Mouse (Mus musculus) naive thymus-derived CD4-positive, alpha-beta T cell, adult 5 months (primary cell): ENCODE measurements around the gene Lime1. TPM values are rescaled to one million over a fixed set of nuclear protein-coding genes. Genes with fewer than 3 reads are reported as not detected.

Source experiments
- polyA plus RNA-seq: library from polyadenylated mRNA; unstranded; fragments of 100-300 nt; shearing (Covaris generic); gene quantifications from one replicate; pipeline ENCODE4 v1.2.1, GENCODE M21; 2017

The Lime1 gene
- polyA plus RNA-seq, result 242 TPM

DNA sequence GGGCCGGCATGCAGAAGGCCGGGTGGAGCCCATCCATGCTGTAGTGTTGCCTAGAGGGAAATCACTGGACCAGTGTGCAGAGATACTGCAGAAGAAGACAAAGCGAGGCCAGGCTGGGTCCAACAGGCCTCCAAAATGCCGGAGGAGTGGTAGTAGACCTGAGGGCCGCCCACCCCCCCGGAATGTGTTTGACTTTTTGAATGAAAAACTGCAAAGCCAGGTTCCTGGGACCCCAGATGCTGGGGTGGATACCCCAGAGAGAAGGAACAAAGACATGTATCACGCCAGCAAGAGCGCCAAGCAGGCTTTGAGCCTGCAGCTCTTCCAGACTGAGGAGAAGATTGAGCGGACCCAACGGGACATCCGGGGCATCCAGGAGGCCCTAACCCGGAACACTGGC is at the start of gene Lime1:
Gene Lime1, plus strand, starts transcription at position 301 of the 400 bp plus-strand sequence.

DNA sequence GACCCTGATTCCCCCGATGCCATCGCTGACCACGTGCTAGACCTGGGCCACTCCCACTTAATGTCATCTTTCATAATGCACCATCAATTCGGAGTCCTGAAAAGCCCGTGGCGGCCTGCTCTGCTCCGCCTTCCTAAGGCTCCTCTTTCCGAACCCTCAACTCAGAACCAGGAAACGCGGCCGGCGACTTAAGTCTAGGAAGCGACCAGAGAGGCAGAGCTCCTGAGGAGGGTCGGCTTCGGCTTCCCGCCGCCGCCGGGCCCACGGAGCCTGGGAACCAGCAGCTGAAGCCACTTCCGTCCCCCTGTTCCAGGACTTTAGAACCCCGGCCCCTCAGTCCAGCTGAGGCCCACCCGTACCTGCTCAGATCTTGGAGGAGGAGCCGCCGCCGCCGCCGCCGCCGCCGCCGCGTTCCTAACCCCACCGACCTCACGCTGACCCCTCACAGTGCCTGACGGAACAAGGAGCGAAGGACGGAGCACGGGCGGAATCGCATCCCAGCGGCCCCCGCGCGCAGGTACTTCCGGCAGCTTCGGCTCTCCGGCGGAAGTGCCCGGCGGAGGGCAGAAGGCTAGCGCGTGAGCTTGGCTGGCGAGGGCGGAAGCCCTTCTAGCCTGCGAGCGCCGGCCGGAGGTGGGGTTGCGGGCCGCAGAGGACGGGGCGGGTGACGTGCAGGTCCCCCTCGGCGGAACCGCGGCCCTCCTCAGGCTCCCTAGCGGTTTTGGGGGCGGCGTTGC is 14.8 kb upstream of the Lime1 start, which contains the start of the genes Zgpat and Arfrp1:
Gene Zgpat, plus strand, starts transcription at position 69 of the 737 bp plus-strand sequence.
Gene Arfrp1, minus strand, starts transcription at position 545 of the 737 bp plus-strand sequence.

Other genes with a start within 250 kb of the Lime1 start
- not detected for gene Kcnq2, start 244.8 kb upstream of the Lime1 start, polyA plus RNA-seq
- gene Eef1a2, start 223.1 kb upstream of the Lime1 start, polyA plus RNA-seq, result not detected
- 154 TPM for gene Ppdpf, start 192.8 kb upstream of the Lime1 start, polyA plus RNA-seq
- 0.09 TPM for gene Ptk6, start 177.3 kb upstream of the Lime1 start, polyA plus RNA-seq
- 0.49 TPM for gene Srms, start 166.9 kb upstream of the Lime1 start, polyA plus RNA-seq
- gene Fndc11, start 160.1 kb upstream of the Lime1 start, polyA plus RNA-seq, result not detected
- 18.9 TPM for gene Helz2, start 138.1 kb upstream of the Lime1 start, polyA plus RNA-seq
- gene Gmeb2, start 92.0 kb upstream of the Lime1 start, polyA plus RNA-seq, result 35.9 TPM
- gene Stmn3, start 65.6 kb upstream of the Lime1 start, polyA plus RNA-seq, result not detected
- gene Rtel1, start 60.3 kb upstream of the Lime1 start, polyA plus RNA-seq, result 89.7 TPM
- 109 TPM for gene Zgpat, start 15.2 kb upstream of the Lime1 start, polyA plus RNA-seq
- 133 TPM for gene Arfrp1, start 14.7 kb upstream of the Lime1 start, polyA plus RNA-seq
- 0.42 TPM for gene Zbtb46, start 79.3 kb downstream of the Lime1 start, polyA plus RNA-seq
- not detected for gene Abhd16b, start 113.1 kb downstream of the Lime1 start, polyA plus RNA-seq
- 86.9 TPM for gene Tpd52l2, start 117.1 kb downstream of the Lime1 start, polyA plus RNA-seq
- 167 TPM for gene Dnajc5, start 140.4 kb downstream of the Lime1 start, polyA plus RNA-seq
- gene Uckl1, start 204.8 kb downstream of the Lime1 start, polyA plus RNA-seq, result 130 TPM
- 90.9 TPM for gene Prpf6, start 211.8 kb downstream of the Lime1 start, polyA plus RNA-seq
- 33.9 TPM for gene Zfp512b, start 212.7 kb downstream of the Lime1 start, polyA plus RNA-seq
- 9.2 TPM for gene Samd10, start 219.1 kb downstream of the Lime1 start, polyA plus RNA-seq